ENCODE assay signal across 21 mouse cellular contexts in the genomic region with DNA sequence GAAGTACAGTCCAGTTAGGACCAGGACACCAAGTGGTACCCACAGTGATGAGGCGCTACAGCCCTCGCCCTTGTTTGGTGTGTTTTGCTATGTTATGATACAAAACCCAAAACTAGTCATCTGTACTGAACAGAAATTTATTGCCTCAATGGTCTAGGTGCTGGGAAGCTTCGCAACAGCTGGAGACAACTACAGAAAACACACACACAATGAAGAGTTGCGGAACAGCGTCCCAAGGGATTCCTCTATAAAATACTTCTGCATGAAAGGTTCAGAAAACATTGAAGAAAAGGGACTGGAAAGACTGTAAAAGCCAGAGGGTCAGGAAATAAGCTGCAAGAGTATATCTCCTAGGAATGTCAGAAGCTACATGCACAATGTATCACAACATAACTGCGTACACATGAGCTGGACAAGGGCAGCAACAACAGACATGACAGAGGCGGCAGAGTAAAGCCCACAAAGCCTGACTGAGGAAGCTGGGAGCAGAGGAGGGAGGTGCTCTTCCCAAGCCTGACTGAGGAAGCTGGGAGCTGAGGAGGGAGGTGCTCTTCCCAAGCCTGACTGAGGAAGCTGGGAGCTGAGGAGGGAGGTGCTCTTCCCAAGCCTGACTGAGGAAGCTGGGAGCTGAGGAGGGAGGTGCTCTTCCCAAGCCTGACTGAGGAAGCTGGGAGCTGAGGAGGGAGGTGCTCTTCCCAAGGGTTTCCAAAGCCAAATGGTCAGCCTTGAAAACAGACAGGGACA.
DNase-seq lines count a peak whose midpoint lies in the region; ATAC-seq and TF ChIP-seq lines count a peak whose summit lies in the region.
"Had no signal": no experiment of that assay in that cellular context is flagged by ENCODE, and none has a peak within 500 bp of the region (broad histone marks: within the 10 kb centered on the region; RNA-seq: fewer than 3 reads in every experiment).

No protein-coding gene starts in this region.

- 61% methylated on average over 7 of the region's 7 CpGs for WGBS in heart, adult 2 months
- 74% methylated on average over 7 of the region's 7 CpGs for WGBS in kidney, embryonic 16.5 days
- 66% methylated on average over 7 of the region's 7 CpGs for WGBS in kidney, embryonic 14.5 days
- WGBS in midbrain, postnatal 0 days: 83% methylated on average over 7 of the region's 7 CpGs

- TF ChIP-seq POLR2A in heart, adult 2 months (IDR thresholded peaks at IDR 0.05; ENCODE audit: insufficient read depth, low read depth, low read length): peak; percentile 50

- H3K4me3 ChIP-seq in heart, adult 2 months: no peak overlapping the region
- no peak overlapping the region for H3K4me3 ChIP-seq in kidney, embryonic 16.5 days (ENCODE audit: low read length)
- H3K4me3 ChIP-seq in kidney, embryonic 14.5 days (ENCODE audit: low read length): no peak overlapping the region
- peak overlapping the region; percentile 23 for H3K4me3 ChIP-seq in megakaryocyte, embryonic 14.5 days (replicated peaks)
- H3K4me3 ChIP-seq in midbrain, postnatal 0 days (ENCODE audit: low read depth, low read length): no peak overlapping the region
- H3K4me3 ChIP-seq: lung, embryonic 15.5 days had no signal

- peak overlapping the region; percentile 34 for H3K9ac ChIP-seq in heart, adult 2 months (ENCODE audit: low read depth, low read length)
- H3K9ac ChIP-seq in kidney, embryonic 16.5 days (replicated peaks; ENCODE audit: low read length): no peak overlapping the region
- no peak overlapping the region for H3K9ac ChIP-seq in kidney, embryonic 14.5 days (ENCODE audit: low read depth, low read length)
- H3K9ac ChIP-seq in midbrain, postnatal 0 days (replicated peaks; ENCODE audit: low read length, poor library complexity, severe bottlenecking): no peak overlapping the region
- H3K9ac ChIP-seq: liver, embryonic 14.5 days; lung, embryonic 15.5 days had no signal

- intact Hi-C loops in heart, adult 2 months (cut with DNase I): loop anchor here (5.0 kb wide), 1 partner anchor 141 kb away; no protein-coding TSS in a partner anchor
- intact Hi-C loops in heart, postnatal 36 days (cut with DNase I): loop anchor here (2.0 to 5.0 kb wide), 2 partner anchors 73 to 141 kb away; no protein-coding TSS in a partner anchor

- H3K4me1 ChIP-seq in heart, adult 2 months (ENCODE audit: control insufficient read depth, insufficient read depth, low read length): peaks cover 10% of the 10 kb centered on the region
- 0 out of 2 replicates have a peak, but pooled peaks cover 4% of the 10 kb centered on the region for H3K4me1 ChIP-seq in kidney, embryonic 16.5 days (ENCODE audit: insufficient read depth, low read length)
- H3K4me1 ChIP-seq in kidney, embryonic 14.5 days (ENCODE audit: control insufficient read depth, insufficient read depth, low read length): no peaks in the 10 kb centered on the region
- peaks cover 39% of the 10 kb centered on the region for H3K4me1 ChIP-seq in megakaryocyte, embryonic 14.5 days
- H3K4me1 ChIP-seq in midbrain, postnatal 0 days (ENCODE audit: insufficient read depth, low read length): no peaks in the 10 kb centered on the region

- H3K27ac ChIP-seq in heart, adult 2 months: peak overlapping the region; percentile 75
- no peak overlapping the region for H3K27ac ChIP-seq in kidney, embryonic 16.5 days (ENCODE audit: low read length)
- no peak overlapping the region for H3K27ac ChIP-seq in kidney, embryonic 14.5 days (ENCODE audit: low read depth, low read length)
- no peak overlapping the region for H3K27ac ChIP-seq in midbrain, postnatal 0 days (ENCODE audit: low read depth, low read length)
- H3K27ac ChIP-seq: liver, embryonic 14.5 days; lung, embryonic 15.5 days had no signal

- H3K9me3 ChIP-seq in kidney, embryonic 16.5 days (ENCODE audit: low read length): no peaks in the 10 kb centered on the region
- no peaks in the 10 kb centered on the region for H3K9me3 ChIP-seq in kidney, embryonic 14.5 days (ENCODE audit: control insufficient read depth, low read length)
- no peaks in the 10 kb centered on the region for H3K9me3 ChIP-seq in megakaryocyte, embryonic 14.5 days
- H3K9me3 ChIP-seq in midbrain, postnatal 0 days (ENCODE audit: low read length): no peaks in the 10 kb centered on the region
- H3K9me3 ChIP-seq: lung, embryonic 15.5 days had no signal

- peak in 1 of 2 experiments; percentile 16 for DNase-seq in heart, adult 2 months
- DNase-seq in heart, postnatal 36 days: no peak
- DNase-seq in midbrain, postnatal 0 days (ENCODE audit: low spot score): no peak
- DNase-seq in spleen, postnatal 36 days (ENCODE audit: low spot score in 2 of 2): no peak
- DNase-seq: B cell, adult 2 months; cerebellum, adult 2 months; cerebellum, postnatal 36 days; gastrocnemius, postnatal 36 days; heart, postnatal 4 days; layer of hippocampus, postnatal 36 days; right cerebral cortex, adult 18-20 months; thymus, postnatal 25 days had no signal

- H3K27me3 ChIP-seq in heart, adult 2 months (ENCODE audit: control insufficient read depth, insufficient read depth, low read length): no peaks in the 10 kb centered on the region
- no peaks in the 10 kb centered on the region for H3K27me3 ChIP-seq in kidney, embryonic 16.5 days (ENCODE audit: insufficient read depth, low read length)
- no peaks in the 10 kb centered on the region for H3K27me3 ChIP-seq in kidney, embryonic 14.5 days (ENCODE audit: control insufficient read depth, insufficient read depth, low read length)
- H3K27me3 ChIP-seq in megakaryocyte, embryonic 14.5 days (replicated peaks): no peaks in the 10 kb centered on the region
- no peaks in the 10 kb centered on the region for H3K27me3 ChIP-seq in midbrain, postnatal 0 days (ENCODE audit: insufficient read depth, low read length)
- H3K27me3 ChIP-seq: lung, embryonic 15.5 days had no signal

- ATAC-seq in kidney, embryonic 16.5 days (ENCODE audit: low FRiP score, low TSS enrichment): 0 out of 2 replicates have a peak, but pooled peaks have one; percentile 70
- ATAC-seq in kidney, embryonic 14.5 days (ENCODE audit: low FRiP score, low TSS enrichment): no peak
- ATAC-seq in megakaryocyte, adult 5-6 weeks (ENCODE audit: poor library complexity, severe bottlenecking): no peak
- ATAC-seq in midbrain, postnatal 0 days (ENCODE audit: low FRiP score): no peak
- ATAC-seq: hindbrain, embryonic 16.5 days; intestine, embryonic 16.5 days; midbrain, embryonic 16.5 days had no signal

- TF ChIP-seq CTCF in heart, adult 2 months (IDR thresholded peaks at IDR 0.05): no peak
- TF ChIP-seq CTCF in midbrain, postnatal 0 days (IDR thresholded peaks at IDR 0.05): no peak

- TF ChIP-seq EP300 in heart, adult 2 months (IDR thresholded peaks at IDR 0.05; ENCODE audit: insufficient read depth, low read depth, low read length): no peak

- no peak overlapping the region for H3K4me2 ChIP-seq in kidney, embryonic 16.5 days (replicated peaks; ENCODE audit: low read depth, low read length)
- no peak overlapping the region for H3K4me2 ChIP-seq in kidney, embryonic 14.5 days (replicated peaks; ENCODE audit: low read depth, low read length)
- no peak overlapping the region for H3K4me2 ChIP-seq in midbrain, postnatal 0 days (ENCODE audit: low read depth, low read length, poor library complexity, severe bottlenecking)
- H3K4me2 ChIP-seq: lung, embryonic 15.5 days had no signal

- peaks cover 3% of the 10 kb centered on the region; the same call in 1 of the 2 replicates for H3K79me2 ChIP-seq in heart, adult 2 months (replicated peaks; ENCODE audit: control insufficient read depth, insufficient read depth, low read length)

- peaks cover 7% of the 10 kb centered on the region for H3K36me3 ChIP-seq in heart, adult 2 months (ENCODE audit: control insufficient read depth, insufficient read depth, low read length)
- peaks cover 4% of the 10 kb centered on the region; the same call in 1 of the 2 replicates for H3K36me3 ChIP-seq in kidney, embryonic 16.5 days (ENCODE audit: insufficient read depth, low read length)
- no peaks in the 10 kb centered on the region for H3K36me3 ChIP-seq in kidney, embryonic 14.5 days (ENCODE audit: control insufficient read depth, insufficient read depth, low read length)
- peaks cover 6% of the 10 kb centered on the region for H3K36me3 ChIP-seq in megakaryocyte, embryonic 14.5 days (replicated peaks; ENCODE audit: low read length)
- H3K36me3 ChIP-seq in midbrain, postnatal 0 days (ENCODE audit: insufficient read depth, low read length): no peaks in the 10 kb centered on the region
